Mouse (Mus musculus) urinary bladder, postnatal 25 days (tissue): ENCODE results near the gene Fbxl5.

Source experiments
- DNase-seq: peaks from one replicate; pipeline ENCODE4 v3.0.0; 2022; ENCODE audit warnings: low spot score

Fbxl5 gene

DNA sequence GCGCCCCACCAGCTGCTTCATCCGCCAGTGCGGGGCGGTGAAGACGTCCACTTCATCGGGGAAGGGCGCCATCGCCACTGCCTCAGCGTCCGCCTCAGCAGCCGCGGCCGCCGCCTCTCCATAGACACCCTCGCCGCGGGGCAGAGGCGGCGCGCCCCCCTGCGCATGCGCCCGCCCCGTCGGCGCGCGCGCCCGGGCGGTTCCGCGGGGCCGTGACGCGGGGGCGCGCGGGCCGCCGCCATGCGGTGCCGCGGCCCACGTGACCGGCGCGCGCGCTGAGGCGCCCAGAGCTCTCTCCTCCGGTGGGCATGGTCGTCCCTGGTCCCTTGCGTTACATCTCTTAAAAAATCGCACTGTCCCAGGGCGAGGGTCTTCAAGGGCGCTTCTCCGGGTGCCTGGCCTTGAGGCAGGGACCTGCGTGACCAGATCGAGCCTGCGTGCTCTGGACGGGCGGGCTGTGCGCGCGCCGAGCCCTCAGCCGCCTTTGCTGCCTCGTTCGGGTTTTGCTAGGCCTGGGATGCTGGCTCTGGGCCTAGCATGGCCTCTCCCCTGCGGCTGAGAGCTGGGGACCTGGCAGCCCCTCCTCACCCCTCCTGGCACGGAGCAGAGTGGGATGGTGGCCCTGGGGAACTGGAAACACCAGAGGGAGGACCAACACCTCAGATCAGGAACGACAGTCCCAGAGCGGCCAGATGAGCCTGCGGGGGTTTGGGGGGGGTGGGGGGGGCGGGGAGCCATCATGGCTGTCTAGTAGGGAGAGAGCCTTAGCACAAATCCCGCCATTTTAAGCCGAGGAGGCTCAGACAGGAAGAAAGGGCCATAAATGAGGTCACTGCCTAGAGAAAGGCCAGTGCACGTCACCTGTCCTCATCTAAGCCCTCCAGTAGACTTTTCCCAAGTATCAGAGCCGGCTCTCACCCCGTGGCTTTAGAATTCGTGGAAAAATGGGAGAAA, 39.2 kb downstream of the Fbxl5 start:
- DNase-seq = peak; percentile 78

- DNase-seq = no peak
Observed at GRCm38 (mm10) chr5:43781423-43781976, 39.9 kb downstream of the Fbxl5 start.

GRCm38 (mm10) chr5:43778583-43778982, 42.9 kb downstream of the Fbxl5 start:
- DNase-seq = no peak

- no peak for DNase-seq
Observed at GRCm38 (mm10) chr5:43776993-43777392, 44.4 kb downstream of the Fbxl5 start.

- no peak for DNase-seq
Observed at GRCm38 (mm10) chr5:43776407-43776806, 45.0 kb downstream of the Fbxl5 start.

DNA sequence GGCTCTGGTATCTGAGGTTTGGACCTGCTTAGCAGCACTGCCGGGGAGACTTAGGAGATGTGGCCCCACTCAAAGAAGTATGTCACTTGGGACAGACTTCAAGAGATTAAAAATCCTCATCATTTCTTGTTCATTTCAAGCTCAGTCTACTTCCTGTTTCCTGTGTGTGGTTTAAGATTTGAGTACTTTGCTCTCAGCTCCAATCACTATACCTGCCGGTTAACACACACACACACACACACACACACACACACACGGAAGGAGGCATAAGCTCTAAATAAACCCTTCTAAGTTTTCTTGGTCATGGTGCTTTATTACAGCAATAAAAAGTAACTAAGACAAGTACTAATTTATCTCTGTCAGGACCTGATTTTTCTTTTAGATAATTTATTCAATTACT, 49.9 kb downstream of the Fbxl5 start:
- DNase-seq = no peak

DNA sequence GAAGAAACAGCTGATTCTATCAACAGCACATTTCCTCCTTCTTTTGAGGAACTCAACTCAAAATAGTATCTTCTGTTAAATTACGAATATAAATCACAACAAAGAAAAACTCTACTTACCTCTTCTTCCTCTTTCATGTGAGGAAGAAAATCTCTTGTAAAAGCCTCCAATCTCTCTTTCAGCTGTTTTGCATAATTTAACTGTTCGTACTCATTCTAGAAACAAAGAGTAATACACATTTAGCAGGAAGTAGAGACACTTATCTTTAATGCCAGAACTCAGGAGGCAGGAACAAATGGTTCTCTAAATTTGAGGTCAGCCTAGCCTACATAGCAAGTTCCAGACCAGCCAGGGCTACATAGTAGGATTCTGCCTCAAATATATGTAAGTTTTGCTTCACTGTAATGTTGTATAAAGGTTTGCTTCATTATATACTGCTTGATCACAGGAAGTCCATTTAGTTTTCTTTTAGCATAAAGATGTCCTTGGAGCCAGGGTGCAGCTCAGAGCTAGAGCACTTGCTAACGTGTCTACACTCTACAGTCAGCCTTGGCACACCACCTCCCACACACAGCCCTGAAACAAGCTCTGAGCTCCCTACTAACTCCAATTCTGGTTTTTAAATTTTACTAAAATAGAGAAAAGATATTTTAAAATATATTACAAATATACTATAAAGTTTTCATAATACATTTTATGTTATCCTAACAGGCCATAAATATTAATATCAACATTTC, 50.7 kb downstream of the Fbxl5 start:
- no peak for DNase-seq

GRCm38 (mm10) chr5:43749092-43749491, 72.3 kb downstream of the Fbxl5 start:
- DNase-seq = no peak

DNA sequence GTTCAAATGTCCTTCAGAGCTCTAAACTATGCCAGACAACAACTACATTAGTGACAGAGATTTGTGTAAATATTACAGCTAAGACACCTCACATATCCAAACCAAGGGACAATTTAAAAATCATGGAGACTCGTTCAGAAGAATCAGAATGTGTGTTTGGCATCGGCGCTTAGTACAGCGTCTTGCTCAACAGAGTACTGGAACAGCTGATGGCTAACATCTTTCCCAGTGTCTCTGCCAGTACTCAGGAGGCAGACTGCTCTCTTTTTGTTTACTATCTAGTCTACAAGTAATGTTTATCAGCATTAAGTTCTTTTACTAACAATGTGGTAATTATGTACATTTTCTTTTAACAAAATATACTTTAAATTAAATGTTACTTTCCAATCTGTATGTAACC, 73.4 kb downstream of the Fbxl5 start:
- no peak for DNase-seq

DNA sequence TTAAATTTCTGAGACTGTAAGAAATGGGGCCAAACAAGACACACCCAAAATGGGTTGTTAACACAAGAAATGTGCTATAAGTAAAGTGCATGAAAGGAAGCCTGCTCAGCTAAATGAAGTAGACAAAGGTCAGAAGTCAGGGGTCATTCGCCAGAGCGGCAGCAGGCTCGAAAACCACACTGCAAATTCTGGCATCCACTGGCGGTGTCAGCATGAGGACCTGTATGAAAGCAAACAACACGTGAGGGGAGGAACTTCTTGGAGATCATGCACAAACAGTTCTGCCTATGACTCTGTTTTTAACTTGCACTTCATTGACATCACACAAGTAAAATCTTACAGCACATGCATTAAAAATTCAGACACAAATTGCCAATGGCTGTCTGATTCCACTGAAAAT, 76.3 kb downstream of the Fbxl5 start:
- no peak for DNase-seq

GRCm38 (mm10) chr5:43744187-43744586, 77.3 kb downstream of the Fbxl5 start:
- no peak for DNase-seq

- DNase-seq = no peak
Observed at GRCm38 (mm10) chr5:43732381-43732780, 89.1 kb downstream of the Fbxl5 start.

GRCm38 (mm10) chr5:43728375-43729165, 92.9 kb downstream of the Fbxl5 start:
- no peak for DNase-seq

DNA sequence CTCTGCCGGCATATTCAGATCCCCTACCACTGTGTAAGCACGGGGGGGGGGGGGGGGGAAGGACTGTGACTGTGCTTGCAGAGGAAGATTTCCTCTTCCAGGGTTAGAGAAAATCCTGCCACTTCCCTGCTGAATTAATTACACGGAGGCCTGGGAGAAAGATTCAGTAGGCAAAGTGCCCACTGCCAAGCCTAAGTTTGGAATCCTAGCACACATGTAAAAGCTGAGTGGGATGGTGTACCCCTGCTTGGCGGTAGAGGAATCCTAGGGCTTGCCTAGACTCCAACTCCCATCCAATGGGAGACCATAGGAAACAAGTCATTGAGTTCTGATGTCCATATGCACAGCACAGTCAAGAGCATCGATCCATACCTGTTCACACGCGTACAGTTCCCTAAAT, 97.6 kb downstream of the Fbxl5 start:
- DNase-seq = no peak

DNA sequence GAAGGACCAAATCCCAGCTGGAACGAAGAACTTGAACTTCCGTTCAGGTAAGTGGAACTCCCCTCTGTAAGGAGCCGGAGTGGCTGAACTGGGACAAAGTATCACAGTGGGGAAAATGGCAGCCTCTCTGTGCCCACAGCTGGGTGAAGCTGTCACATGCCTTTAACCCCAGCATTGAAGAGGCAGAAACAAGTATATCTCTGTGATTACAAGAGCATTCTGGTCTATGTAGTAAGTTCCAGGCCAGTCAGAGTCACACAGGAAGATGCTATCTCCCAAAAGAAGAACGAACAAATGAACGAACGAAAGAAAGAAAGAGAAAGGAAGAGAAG, 99.0 kb downstream of the Fbxl5 start:
- DNase-seq = no peak

DNA sequence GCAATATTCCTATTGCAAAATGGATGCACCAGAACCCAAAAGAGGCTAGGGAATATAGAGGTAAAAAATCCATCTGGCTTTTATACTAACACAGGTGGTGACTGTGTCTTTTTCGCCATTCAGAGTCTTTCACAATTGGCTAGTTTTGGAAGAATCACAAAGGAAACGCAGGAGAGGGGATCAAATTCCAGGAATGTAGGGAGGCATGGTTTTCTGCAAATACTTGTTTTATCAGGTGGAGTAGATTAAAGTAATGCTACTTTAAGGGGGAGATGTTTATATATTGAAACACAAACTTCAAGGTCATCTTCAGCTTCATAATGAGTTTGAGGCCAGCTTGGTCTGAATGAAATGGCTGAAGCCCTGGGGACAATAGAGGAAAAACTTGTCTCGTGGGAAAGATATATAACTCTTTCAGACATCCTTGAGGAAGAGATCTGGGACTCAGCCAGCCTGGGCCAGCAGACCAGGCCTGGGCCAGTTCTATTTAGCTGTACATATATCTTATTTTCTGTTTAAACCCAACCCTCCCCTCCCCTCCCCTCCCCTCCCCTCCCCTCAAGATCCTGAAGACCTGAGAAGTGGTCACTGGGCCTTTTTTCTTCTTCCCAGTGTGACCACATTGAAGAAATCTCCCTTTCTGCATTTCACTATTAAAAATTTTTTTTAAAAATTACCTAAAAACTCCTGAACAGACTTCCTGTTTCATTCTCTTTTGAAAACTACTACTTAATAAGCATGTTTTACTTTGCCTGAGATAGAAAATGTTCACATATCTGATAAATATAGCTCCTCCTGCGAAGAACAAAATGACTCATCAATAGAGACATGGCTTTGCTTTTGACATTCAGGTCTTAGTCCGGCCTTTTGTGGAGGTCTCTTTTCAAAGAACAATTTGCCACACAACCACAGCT, 99.6 kb downstream of the Fbxl5 start:
- no peak for DNase-seq

DNA sequence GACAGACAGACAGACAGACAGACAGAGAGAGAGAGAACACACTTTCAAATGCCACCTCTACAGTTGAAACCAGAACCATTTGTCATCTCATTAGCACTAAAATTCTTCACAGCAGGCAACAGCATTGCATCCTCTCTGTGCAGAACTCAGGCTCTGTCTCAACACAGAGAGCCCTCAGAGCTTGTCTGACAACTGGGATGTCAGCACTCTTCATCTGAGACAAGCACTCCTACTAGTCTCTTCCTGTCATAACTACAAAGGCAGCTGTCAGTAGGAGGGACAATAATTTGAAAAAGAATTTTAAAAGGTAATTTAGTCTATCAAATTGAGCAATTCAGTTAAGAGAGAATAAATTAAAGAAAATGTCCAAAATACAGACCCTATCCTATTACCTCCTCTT, 122.2 kb downstream of the Fbxl5 start:
- DNase-seq = no peak

DNA sequence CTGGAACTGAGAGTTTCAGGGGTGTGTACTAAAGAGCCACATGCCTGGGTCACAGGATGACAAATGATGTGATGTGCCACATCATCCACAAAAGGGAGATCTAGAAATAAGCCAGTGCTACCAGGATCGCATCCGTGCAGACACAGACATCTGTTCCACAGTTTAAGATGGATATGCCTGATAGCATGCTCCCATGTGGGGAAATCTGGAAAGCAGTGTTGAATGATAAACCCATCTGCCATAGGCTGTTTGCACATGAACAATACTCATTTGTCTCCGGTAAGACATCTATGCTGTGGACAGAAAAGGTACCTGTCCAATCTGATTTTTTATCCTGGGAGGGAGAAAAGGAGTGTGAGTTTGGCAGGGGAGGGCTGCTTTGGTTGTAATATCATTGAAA, 124.3 kb downstream of the Fbxl5 start:
- DNase-seq = no peak
